Mouse (Mus musculus): ENCODE data around the gene Zfp646.
"Not testable (repeated sequence)": the region's sequence is repeated elsewhere in the genome, so short reads cannot be mapped to it uniquely, and the experiment has no call there.

The Zfp646 gene

DNA sequence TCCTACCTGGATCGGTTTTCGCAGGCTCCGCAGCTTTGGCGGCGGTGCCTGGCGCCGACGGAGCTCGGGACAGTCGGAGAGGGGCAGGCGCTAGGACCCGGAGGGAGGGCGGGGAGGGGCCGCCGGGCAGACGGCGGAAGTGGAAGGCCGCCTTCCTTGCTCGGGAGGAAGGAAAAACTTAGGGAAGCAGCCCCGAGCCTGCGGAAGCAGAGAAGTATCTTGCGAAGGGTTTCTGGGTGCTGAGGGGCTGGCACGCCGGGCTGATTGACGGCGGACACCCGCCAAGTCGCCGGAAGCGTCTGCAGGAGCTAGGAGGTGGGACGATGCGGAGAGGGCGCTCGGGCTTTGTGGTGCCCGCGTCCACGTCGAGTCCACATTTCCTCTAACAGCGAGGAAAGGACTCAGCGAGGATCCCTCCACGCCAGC, at the start of gene Zfp646:
Gene Zfp646, plus strand, starts transcription at position 181 of the 426 bp plus-strand sequence.
- DNase-seq (ENCODE audit: low read depth) = peak; percentile 91

DNA sequence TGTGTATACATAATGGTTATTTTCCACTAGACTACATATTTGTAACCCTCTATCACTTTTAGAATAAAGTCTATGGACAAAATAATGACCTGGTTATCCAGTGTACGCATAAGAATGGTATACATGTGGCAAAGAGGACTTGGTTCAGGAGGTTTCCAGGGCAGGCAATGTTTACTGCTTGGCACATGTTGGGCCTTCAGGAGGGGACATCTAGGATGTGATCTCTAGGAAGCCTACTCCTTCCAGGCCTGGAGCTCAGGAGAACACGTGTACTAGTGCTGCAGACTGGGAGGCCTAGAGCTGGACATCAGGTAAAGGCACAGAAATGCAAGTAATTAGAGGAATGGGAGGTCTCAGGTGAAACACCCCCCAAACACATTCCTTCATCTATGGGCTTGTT, 40.5 kb upstream of the Zfp646 start:
- no peak for DNase-seq (ENCODE audit: low read depth)

DNA sequence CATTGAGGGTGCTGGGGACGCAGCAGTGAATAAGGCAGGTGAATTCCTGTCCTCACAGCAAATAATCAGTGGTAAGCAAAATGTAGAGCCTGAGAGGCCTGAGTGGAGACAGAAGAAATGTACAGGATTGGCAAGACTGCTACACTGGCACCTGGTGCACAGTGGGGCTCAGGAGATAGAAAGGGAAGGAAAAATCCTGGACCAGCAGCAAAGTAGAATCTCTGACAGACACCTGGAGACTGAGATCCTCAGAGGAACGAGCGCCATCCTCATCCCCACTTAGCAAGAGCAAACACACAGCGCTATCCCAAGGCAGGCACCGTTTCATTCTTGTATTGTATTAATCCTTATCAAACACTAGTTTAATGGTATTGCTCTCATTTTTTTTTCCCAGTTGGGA, 38.5 kb upstream of the Zfp646 start:
- DNase-seq (ENCODE audit: low read depth) = no peak

DNA sequence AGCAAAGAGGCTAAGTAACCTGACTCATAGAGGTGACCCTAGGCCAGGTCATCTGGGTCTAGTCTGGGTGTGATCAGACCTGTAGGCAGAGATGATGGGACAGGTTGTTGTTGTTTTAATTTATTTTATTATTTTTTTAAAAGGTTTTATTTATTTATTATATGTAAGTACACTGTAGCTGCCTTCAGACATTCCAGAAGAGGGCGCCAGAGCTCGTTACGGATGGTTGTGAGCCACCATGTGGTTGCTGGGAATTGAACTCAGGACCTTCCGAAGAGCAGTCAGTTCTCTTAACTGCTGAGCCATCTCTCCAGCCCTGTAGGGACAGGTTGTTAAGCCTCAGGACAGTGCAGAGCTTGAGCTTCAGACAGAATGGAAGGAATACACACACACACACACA, 38.1 kb upstream of the Zfp646 start:
- DNase-seq (ENCODE audit: low read depth) = not testable (repeated sequence)

DNA sequence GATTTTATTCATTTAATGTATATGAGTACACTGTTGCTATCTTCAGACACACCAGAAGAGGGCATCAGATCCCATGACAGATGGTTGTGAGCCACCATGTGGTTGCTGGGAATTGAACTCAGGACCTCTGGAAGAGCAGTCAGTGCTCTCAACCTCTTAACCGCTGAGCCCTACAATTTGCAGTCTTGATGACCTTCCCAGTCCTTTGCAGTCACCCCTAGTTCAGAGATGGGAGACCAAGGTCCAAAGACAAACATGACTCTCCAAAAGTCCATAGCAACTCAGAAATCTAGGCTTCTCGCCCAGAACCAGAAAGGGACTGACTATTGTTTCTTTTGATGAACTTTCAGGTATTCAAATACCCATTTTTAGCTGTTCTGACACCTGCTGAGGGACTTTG, 36.0 kb upstream of the Zfp646 start:
- DNase-seq (ENCODE audit: low read depth) = peak; percentile 24

DNA sequence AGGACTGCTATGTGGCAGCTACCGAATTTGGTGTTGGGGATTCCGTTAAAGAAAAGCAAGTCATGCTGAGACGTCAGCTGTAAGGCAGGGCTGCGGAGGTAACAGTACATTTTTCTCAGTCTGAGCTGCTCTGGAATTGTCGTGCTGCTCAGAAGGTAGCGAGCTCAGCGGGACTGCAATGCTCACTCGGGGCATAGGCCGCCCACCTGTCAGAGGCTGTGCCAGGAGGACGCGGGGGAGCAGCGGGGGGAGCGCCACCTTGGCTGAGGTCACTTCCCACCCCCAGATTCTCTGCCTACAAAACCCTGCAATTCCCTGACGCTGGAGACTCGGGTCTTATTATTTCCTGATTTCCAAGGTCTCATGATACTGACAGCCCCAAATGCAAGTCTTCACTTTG, 35.1 kb upstream of the Zfp646 start:
- peak; percentile 81 for DNase-seq (ENCODE audit: low read depth)

DNA sequence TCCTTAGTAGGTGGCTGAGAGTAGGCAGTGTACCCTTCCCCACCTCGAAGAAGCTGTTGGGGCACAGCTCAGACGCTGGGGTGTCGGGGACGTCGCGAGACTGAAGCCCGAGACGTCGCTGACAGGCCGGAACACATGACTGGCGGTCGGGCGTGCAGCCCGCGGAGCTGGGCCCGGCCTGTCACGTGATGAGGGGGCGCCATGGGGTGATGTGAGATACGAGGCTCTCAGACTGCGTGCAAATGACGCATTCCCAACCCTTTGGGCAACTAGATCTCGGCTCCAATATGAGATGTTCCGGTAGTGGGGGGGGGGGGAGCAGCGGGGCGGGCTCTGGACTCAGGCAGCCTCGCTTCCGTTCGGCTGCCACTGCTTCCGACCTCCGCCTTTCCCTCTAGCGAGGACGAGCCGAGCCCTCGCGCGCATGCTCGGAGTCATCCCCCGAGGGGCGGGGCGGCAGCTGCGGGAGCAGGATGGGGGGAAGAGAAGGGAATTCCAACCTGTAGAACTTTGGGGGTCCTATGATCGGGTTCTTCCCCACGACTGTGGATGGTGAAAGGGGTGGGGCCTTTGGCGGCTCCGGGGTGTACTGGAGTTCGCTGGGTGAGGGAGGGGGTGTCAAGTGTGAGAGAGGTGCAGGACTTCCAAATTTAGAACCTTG, 34.6 kb upstream of the Zfp646 start:
- peak; percentile 99 for DNase-seq (ENCODE audit: low read depth)

DNA sequence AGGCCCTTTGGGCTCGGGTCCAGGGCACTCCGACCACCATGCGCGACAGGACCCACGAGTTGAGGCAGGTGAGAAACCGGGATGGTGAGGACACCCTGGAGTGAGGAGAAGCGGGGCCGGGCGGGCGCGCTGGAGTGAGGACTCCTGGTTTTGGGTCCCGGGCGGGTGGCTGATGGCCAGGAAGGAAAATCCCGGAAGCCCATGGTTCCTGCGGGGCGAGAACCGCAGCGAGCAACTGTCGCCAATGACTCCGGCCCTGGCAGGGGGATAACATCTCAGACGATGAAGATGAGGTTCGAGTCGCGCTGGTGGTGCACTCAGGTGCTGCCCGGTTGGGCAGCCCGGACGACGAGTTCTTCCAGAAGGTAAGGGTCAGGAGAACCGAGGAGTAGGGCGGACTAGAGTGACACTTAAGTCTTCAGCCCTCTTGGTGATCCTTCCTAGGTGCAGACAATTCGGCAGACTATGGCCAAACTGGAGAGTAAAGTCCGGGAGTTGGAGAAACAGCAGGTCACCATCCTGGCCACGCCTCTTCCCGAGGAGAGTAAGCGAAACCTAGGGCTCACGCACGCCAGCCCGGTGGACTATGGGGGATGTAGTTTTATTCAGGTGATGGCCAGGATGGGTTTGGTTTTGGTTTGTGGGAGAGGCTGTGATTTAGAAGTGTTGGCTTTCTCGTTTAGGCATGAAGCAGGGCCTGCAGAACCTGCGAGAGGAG, 33.9 kb upstream of the Zfp646 start:
- DNase-seq (ENCODE audit: low read depth) = peak; percentile 86

DNA sequence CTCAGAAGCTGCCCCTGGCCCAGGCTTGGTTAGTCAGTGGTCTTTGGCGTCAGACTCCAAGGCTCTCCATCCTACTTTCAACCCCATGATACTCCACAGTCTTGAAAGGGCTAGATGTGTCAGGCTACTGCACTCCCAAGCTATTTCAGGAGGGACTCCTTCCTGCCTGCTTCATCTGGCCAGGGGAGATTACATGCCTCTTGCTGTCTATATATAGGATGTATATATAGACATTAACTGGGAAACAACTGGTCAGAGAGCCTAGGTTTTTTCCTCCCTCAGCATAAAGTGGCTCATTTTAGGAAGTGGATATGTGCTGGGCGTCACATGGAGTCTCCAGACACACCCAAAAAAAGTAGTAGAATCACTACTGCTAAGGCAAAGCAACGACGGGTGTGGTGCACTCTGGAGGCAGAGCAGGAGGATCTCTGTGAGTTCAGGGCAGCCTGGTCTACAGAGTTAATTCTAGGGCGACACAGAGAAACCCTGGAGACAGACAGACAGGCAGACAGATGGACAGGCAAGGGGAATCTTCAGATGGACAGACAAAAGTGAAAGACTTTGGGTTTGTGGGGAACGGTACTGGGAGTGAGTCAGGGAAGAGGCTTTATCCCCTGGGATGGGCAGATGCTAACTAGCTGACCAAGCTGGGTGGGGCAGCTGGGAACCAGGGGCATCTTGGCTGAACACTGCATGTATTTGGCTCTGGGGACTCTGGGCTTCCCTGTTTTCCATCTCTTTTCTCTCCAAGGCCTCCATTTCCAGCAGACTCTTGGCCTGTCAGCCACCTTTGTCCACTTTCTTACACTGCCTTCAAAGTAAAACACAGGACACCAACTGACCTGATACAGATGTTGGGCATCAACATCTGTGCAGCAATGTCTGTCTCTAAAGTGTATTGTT, 25.8 kb upstream of the Zfp646 start:
- DNase-seq (ENCODE audit: low read depth) = no peak

DNA sequence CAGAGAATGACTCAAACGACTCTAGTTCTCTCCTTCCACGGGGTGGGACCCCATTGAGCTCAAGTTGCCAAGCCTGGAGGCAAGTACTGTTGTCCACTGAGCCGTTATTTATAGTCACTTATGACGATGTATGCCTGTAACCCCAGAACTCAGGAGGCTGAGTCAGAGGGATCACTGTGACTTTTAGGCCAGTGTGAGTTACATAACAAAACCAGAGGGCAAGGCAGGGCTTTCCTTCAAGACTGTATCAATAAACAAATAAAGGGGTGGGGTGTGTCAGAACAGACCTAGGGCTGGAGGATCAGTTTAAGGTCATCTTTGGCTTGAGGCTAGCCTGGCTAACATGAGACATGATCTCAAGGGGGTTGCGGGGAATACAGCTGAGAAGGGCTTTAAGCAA, 25.1 kb upstream of the Zfp646 start:
- DNase-seq (ENCODE audit: low read depth) = peak; percentile 54

DNA sequence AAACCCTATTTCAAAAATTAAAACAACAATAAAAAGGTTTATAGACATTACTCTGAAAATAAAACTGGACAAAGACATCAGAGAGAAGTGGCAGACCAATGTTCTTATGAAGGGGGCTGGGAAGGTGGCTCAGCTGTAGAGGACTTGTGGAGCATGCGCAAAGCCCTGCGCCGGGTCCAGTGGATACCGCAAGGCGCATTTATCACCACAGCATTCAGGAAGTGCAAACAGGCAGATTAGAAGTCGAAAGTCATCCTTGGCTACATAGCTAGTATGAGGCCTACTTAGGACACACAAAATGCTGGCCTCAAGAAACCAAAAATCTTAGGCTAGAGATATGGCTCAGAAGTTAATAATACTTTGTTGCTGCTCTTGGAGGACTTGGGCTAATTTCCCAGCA, 17.8 kb upstream of the Zfp646 start:
- peak; percentile 53 for DNase-seq (ENCODE audit: low read depth)

DNA sequence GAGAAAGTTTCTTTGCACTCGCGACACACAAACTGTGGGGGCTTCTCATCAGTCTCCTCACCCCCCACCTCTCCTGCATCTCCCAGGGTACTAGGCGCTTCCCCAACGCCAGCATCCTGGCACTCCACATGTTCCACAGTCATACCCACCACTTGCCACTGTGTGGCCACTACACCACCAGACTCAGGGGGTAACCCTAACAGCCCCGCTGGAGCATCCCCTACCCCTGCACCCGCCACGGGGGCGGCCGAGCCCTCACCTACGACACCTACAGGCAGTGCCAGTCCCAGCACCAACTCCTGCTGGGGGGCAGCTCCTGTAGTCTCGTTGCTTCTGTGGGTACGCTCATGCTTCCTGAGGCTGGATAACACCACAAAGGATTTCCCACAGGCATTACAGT, 9.6 kb upstream of the Zfp646 start:
- no peak for DNase-seq (ENCODE audit: low read depth)

DNA sequence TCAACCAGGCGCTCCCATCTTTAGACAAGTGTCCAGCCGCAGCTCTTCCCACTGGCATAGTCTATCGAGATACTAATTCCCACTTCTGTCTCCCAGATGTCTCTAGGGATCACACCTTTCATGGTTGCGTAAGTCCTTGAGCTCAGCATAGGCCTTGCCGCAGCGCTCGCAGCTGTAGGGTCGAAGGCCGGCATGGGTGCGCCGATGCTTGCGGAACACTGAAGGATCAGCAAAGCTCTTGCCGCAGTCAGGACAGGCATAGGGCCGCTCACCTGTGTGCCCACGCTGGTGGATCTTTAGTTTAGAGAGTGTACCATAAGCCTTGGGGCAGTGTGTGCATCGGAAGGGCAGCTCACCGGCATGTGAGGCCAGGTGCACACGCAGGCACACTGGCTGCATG, 8.4 kb upstream of the Zfp646 start:
- DNase-seq (ENCODE audit: low read depth) = no peak

DNA sequence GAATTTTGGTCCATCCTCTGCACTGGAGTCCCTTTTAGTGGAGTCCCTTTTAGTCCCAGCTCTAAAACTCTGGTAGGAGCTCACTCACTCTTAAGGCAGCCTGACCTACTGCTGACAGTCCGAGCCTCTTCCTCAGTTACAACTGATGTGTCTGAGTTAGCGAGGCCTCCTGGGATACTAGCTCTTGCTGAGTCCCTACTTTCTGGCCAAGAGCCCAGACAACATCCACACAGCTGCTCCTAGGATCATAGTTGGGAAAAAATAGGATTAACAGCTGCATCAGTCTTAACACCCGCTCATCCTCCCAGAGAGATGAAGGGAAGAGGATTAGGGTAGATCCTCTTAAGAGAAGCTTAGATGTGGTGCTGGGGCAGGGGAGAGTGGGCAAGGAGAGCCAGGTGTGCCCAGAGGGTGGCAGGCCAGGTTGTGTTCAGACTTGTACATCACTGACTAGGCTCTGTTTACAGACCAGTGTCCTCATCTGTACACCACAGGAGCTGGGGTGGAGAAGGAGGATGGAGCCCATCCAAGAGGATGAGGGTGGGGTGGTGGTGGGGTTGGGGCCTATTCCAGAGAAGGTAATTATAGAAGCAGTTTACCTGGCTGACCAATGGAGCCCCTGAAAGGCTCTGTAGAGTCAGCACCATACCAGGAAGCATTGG, 6.7 kb upstream of the Zfp646 start:
- DNase-seq (ENCODE audit: low read depth) = no peak

DNA sequence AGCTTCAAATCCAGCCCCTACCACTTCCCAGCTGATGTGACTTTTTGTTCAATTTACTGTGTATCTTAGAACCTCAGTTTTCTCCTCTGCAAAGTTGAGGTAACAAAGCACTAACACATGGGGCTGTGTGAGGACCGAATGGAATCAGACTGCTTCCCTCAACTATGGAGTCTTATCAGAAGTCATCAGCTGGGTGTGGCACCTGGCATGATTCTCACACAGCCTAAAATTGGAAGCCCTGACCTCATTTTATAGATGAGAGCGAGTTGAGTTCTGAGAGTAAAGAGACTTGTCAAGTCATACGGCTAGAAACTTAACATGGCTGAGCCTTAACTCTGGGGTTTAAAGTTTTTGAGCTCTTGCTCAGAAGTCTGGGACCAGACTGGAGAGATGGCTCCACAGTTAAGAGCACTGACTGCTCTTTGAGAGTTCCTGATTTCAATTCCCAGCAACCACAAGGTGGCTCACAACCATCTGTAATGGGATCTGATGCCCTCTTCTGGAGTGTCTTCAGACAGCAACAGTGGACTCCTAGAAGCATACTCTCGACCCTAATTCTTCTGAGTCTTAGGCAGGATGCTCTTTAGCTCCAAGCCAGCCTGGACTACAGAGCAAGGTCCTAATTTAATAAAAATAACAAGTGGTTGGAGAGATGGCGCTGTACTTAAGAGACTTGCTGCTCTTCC, 5.7 kb upstream of the Zfp646 start:
- peak; percentile 46 for DNase-seq (ENCODE audit: low read depth)

DNA sequence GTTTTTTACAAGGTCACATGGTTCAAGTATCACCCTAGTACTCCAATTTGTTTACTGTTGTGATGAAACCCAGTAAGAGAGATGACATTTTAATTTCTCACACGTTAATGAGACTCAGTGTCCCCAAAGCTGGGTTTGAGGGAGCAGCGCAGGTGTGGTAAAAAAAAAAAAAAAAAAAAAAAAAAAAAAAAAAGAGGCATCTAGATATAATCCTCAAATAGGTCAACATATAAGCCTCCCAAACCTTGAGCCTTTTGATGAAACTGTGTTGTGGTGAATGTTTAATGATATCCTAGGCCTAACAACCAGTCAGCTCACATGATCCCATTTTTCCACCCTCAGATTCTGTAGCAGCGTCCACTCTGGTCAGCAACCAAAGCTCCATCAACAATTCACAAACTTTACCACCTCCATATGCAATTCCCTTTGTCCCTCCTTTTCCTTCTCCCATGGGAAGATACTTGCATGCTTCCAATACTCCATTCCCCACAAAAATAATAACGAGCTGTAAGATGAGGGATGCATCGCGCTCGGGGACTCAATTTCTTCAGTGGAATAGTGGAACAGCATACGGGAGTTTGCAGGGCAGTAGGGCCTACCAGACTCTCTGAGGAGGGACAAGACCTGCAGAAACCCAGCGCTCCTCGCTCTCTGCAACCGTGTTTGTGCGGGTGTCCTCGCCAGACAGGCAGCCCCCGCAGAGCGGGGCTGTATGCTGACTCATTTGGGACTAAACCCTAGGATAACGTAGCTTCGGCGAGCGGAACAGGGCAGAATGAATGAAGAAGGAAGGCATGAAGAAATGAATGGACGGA, 1.0 kb upstream of the Zfp646 start:
- peak; percentile 14 for DNase-seq (ENCODE audit: low read depth)

DNA sequence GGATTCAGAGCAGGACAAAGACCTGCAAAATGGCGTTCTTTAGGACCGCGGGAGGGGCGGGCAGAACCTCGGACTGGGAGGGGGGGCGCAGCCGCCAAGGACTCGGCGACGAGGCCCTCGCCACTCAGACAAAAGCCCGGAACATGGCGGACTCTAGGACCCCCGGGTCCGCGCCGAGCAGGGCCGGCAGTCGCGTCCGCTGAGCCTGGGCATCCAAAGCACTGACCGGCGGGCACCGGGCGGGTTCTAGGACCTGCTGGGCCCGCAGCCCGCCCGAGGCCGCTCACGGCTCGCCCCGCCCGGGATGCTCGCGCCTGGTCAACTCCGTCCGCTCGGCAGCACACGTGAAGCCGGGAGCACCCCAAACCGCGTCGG, 407 bp upstream of the Zfp646 start:
- peak; percentile 92 for DNase-seq (ENCODE audit: low read depth)

DNA sequence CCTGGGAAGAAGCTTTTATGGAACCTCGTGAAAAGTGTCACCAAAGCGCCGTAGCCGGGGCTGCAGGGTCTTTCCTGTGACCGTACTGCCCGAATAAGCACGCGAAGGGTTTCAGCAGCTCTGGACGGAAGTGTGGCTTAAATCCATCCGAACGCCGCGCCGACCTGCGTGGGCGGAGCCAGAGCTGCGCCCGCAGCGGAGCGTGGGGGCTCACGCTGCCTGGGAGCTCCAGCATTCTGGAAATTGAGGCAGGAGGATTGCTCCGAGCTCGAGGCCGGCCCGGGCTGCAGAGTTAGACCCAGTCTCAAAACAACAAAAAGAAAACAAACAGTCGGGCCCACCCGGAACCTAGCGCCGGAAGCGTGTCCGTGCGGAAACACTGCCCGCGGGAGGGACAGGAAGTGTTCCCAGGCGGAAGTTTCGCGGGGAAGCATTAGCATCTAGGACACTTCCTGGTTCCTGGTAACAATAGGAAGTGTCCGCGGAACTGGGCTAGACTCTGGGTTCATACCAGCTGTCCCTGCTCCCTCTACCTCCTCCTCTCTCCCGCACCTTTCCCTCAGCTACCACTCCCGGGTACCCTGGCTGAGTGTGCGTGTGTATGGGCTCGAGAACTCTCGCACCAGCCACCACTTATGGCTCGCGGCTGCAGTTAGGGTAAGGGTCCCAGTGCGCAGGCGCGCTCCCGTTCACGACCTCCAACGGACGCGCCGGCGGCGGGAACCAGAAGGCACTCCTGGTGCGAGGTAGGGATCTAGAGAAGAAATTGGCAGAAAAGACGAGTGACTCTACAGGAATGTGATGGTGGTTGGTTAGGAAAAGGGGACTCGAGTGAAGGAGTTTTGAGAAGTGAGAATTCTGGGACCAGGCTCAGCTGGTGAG, 687 bp downstream of the Zfp646 start, which contains the start of gene Zfp668:
Gene Zfp668, minus strand, starts transcription at position 362 of the 882 bp plus-strand sequence.
- DNase-seq (ENCODE audit: low read depth) = peak; percentile 97

DNA sequence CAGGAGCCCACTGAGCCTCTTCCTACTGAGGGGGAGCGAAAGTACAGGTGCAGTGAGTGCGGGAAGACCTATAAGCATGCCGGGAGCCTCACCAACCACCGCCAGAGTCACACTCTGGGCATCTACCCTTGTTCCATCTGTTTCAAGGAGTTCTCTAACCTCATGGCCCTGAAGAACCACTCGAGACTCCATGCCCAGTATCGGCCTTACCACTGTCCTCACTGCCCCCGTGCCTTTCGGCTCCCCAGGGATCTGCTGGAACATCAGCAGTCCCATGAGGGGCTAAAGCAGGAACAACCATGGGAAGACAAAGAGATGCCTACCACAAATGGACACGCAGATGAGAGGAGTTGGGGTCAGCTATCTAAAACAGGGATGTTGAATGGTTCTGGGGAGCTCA, 3.3 kb downstream of the Zfp646 start:
- DNase-seq (ENCODE audit: low read depth) = no peak

DNA sequence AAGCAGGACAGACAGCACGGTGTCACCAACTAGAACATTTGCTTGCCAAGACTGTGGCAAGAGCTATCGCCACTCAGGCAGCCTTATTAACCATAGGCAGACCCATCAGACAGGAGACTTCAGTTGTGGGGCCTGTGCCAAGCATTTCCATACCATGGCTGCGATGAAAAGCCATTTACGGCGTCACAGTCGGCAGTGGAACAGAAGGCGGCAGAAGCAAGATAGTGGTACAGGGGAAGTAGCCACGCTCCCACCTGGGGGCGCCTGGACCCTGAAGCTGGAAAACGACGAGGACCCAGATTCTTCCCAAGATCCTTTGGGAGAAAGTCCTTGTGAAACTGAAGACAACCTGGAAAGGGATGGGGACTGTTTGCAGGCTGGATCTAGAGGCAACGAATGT, 4.4 kb downstream of the Zfp646 start:
- no peak for DNase-seq (ENCODE audit: low read depth)
